Mouse (Mus musculus): ENCODE measurements around the gene Ifi35. TPM values are rescaled to one million over a fixed set of nuclear protein-coding genes. Genes with fewer than 3 reads are reported as not detected.
"Not testable (repeated sequence)": the region's sequence is repeated elsewhere in the genome, so short reads cannot be mapped to it uniquely, and the experiment has no call there.

Ifi35 gene
- polyA plus RNA-seq, 1 experiment = 44.3 TPM

DNA sequence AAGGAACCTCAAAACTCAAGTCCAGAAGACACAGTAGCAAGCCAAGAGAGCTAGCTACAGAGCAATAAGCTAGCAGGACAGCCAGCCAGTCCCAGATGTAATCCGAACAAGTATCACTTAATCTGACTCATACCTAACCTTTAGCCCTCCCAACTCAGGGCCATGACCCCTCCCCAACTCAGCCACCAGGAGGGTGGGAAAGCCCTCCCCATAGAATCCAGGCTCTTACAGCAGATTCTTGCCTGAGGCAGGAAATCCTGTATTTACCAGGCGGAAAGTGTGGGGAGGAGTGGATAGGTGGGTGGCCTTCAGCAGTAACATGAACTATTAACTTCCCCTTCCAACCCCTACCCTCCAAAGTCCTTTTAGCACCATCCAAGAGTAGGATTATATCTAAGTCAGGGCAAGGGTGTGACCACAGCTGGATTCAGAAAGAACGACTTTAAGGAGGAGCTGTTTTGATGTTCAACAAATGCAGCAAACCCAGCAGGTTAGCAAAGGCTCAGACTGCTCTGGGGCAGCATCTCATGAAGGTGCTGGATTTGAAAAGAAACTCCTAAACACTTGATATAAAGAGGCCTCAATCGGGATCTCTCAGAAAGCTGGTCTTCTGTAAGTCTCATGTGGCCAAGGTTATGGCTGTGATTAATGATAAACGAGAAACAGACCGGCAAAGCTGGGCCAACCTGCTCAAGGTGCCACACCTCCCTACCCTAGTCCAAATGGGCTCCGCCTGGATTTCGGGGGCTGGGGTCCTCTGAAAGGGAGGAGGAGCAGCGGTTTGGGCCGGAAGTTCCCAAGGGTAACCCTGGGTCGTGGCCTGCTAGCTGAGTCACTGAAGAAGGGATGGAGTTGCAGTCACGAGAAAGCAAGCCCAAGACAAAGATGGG, 16.2 kb downstream of the Ifi35 start, which contains the start of gene Rnd2:
Rnd2 (plus strand) TSS at position 789 of the 890 bp plus-strand sequence.
- 8% methylated on average over 12 of the region's 12 CpGs for WGBS
- TF ChIP-seq POLR2A (IDR thresholded peaks at IDR 0.05; ENCODE audit: low read depth, low read length) = no peak
- TF ChIP-seq CTCF (IDR thresholded peaks at IDR 0.05; ENCODE audit: extremely low read depth, insufficient read depth, insufficient read length, insufficient replicate concordance) = no peak
- Histone ChIP-seq H3K4me1 (ENCODE audit: control insufficient read depth, insufficient read depth, insufficient read length) (peaks cover 12% of the 10 kb centered on the region), H3K27me3 (ENCODE audit: control insufficient read depth, insufficient read depth, low read length) (peaks cover 5% of the 10 kb centered on the region), H3K36me3 (ENCODE audit: control insufficient read depth, insufficient read depth, low read length) (peaks cover 4% of the 10 kb centered on the region), H3K27ac (ENCODE audit: insufficient read depth, low read length) (peak within 1 kb of the TSS; percentile 41; the same call in 1 of the 2 replicates), H3K4me3 (ENCODE audit: extremely low read depth, insufficient read depth, insufficient read length) (peak within 1 kb of the TSS; percentile 92)
- DNase-seq (ENCODE audit: low read depth in 1 of 2, low spot score in 2 of 2) = no peak

- WGBS = 1% methylated on average over 51 of the region's 51 CpGs
- H3K27me3 ChIP-seq (ENCODE audit: control insufficient read depth, insufficient read depth, low read length) = peaks cover 5% of the 10 kb centered on the region
- H3K4me1 ChIP-seq (ENCODE audit: control insufficient read depth, insufficient read depth, insufficient read length) = peaks cover 12% of the 10 kb centered on the region
- peak overlapping the region; percentile 6; the same call in 1 of the 2 replicates for H3K27ac ChIP-seq (ENCODE audit: insufficient read depth, low read length)
- H3K36me3 ChIP-seq (ENCODE audit: control insufficient read depth, insufficient read depth, low read length) = peaks cover 2% of the 10 kb centered on the region; the same call in 1 of the 2 replicates
- DNase-seq (ENCODE audit: low read depth in 1 of 2, low spot score in 2 of 2) = peak in 1 of 2 experiments; percentile 31
- H3K4me3 ChIP-seq (ENCODE audit: extremely low read depth, insufficient read depth, insufficient read length) = peak overlapping the region; percentile 92
- TF ChIP-seq CTCF (IDR thresholded peaks at IDR 0.05; ENCODE audit: extremely low read depth, insufficient read depth, insufficient read length, insufficient replicate concordance) (no peak), POLR2A (IDR thresholded peaks at IDR 0.05; ENCODE audit: low read depth, low read length) (no peak)
Observed at GRCm38 (mm10) chr11:101465101-101465868, 17.1 kb downstream of the Ifi35 start.

GRCm38 (mm10) chr11:101465869-101466551, 17.8 kb downstream of the Ifi35 start, which contains the start of gene Vat1:
TSS of gene Vat1 (minus strand) at chr11:101466230.
- Histone ChIP-seq H3K4me3 (ENCODE audit: extremely low read depth, insufficient read depth, insufficient read length) (peak within 1 kb of the TSS; percentile 92), H3K27ac (ENCODE audit: insufficient read depth, low read length) (peak within 1 kb of the TSS; percentile 41; the same call in 1 of the 2 replicates), H3K4me1 (ENCODE audit: control insufficient read depth, insufficient read depth, insufficient read length) (peaks cover 12% of the 10 kb centered on the region), H3K36me3 (ENCODE audit: control insufficient read depth, insufficient read depth, low read length) (no peaks in the 10 kb centered on the region), H3K27me3 (ENCODE audit: control insufficient read depth, insufficient read depth, low read length) (peaks cover 5% of the 10 kb centered on the region)
- DNase-seq (ENCODE audit: low read depth in 1 of 2, low spot score in 2 of 2) = peak in 1 of 2 experiments; percentile 55
- 1% methylated on average over 60 of the region's 60 CpGs for WGBS
- TF ChIP-seq POLR2A (IDR thresholded peaks at IDR 0.05; ENCODE audit: low read depth, low read length) = no peak
- no peak for TF ChIP-seq CTCF (IDR thresholded peaks at IDR 0.05; ENCODE audit: extremely low read depth, insufficient read depth, insufficient read length, insufficient replicate concordance)

DNA sequence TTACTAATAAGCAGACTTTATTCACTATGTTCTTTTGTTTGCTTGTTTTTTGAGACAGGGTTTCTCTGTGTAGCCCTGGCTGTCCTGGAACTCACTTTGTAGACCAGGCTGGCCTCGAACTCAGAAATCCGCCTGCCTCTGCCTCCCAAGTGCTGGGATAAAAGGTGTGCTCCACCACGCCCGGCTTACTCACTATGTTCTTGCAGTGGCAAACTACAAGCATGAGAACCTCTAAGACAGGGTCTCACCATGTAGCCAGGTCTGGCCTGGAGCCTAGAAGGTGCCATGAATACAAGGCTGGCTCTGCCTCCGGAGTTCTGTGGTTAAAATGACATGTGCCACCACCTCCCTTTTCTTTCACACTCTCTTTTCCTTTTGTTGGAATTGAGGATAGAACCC, 18.3 kb downstream of the Ifi35 start:
- H3K36me3 ChIP-seq (ENCODE audit: control insufficient read depth, insufficient read depth, low read length); H3K27ac ChIP-seq (ENCODE audit: insufficient read depth, low read length); DNase-seq (ENCODE audit: low read depth in 1 of 2, low spot score in 2 of 2); H3K4me3 ChIP-seq (ENCODE audit: extremely low read depth, insufficient read depth, insufficient read length); H3K27me3 ChIP-seq (ENCODE audit: control insufficient read depth, insufficient read depth, low read length): not testable (repeated sequence)
- H3K4me1 ChIP-seq (ENCODE audit: control insufficient read depth, insufficient read depth, insufficient read length) = peaks cover 12% of the 10 kb centered on the region
- WGBS = 59% methylated on average over 5 of the region's 5 CpGs

- H3K4me1 ChIP-seq (ENCODE audit: control insufficient read depth, insufficient read depth, insufficient read length) = peaks cover 12% of the 10 kb centered on the region
- H3K36me3 ChIP-seq (ENCODE audit: control insufficient read depth, insufficient read depth, low read length) = no peaks in the 10 kb centered on the region
- no peak overlapping the region for H3K27ac ChIP-seq (ENCODE audit: insufficient read depth, low read length)
- H3K27me3 ChIP-seq (ENCODE audit: control insufficient read depth, insufficient read depth, low read length) = peaks cover 5% of the 10 kb centered on the region
- peak overlapping the region; percentile 57 for H3K4me3 ChIP-seq (ENCODE audit: extremely low read depth, insufficient read depth, insufficient read length)
- no peak for TF ChIP-seq POLR2A (IDR thresholded peaks at IDR 0.05; ENCODE audit: low read depth, low read length)
- TF ChIP-seq CTCF (IDR thresholded peaks at IDR 0.05; ENCODE audit: extremely low read depth, insufficient read depth, insufficient read length, insufficient replicate concordance) = no peak
- WGBS = 2% methylated on average over 54 of the region's 54 CpGs
- DNase-seq (ENCODE audit: low read depth in 1 of 2, low spot score in 2 of 2) = peak in 1 of 2 experiments; percentile 42
Observed at GRCm38 (mm10) chr11:101467477-101468262, 19.5 kb downstream of the Ifi35 start.

GRCm38 (mm10) chr11:101468263-101468688, 20.1 kb downstream of the Ifi35 start:
- H3K27me3 ChIP-seq (ENCODE audit: control insufficient read depth, insufficient read depth, low read length) = peaks cover 5% of the 10 kb centered on the region
- H3K4me1 ChIP-seq (ENCODE audit: control insufficient read depth, insufficient read depth, insufficient read length) = peaks cover 12% of the 10 kb centered on the region
- DNase-seq (ENCODE audit: low read depth in 1 of 2, low spot score in 2 of 2) = no peak
- no peak overlapping the region for H3K27ac ChIP-seq (ENCODE audit: insufficient read depth, low read length)
- H3K4me3 ChIP-seq (ENCODE audit: extremely low read depth, insufficient read depth, insufficient read length) = peak overlapping the region; percentile 57; the same call in 1 of the 2 replicates
- WGBS = 3% methylated on average over 28 of the region's 31 CpGs
- H3K36me3 ChIP-seq (ENCODE audit: control insufficient read depth, insufficient read depth, low read length) = no peaks in the 10 kb centered on the region
- TF ChIP-seq POLR2A (IDR thresholded peaks at IDR 0.05; ENCODE audit: low read depth, low read length) (no peak), CTCF (IDR thresholded peaks at IDR 0.05; ENCODE audit: extremely low read depth, insufficient read depth, insufficient read length, insufficient replicate concordance) (no peak)

Data from spleen, adult 2 months (tissue).